Mouse (Mus musculus) small intestine, adult 2 months (tissue): ENCODE results near the gene Ckb. TPM values are rescaled to one million over a fixed set of nuclear protein-coding genes. Genes with fewer than 3 reads are reported as not detected.
A peak's percentile ranks its signal among the peaks of the same experiment; 100 is the strongest.
"Not testable (repeated sequence)": the region's sequence is repeated elsewhere in the genome, so short reads cannot be mapped to it uniquely, and the experiment has no call there.

Experiments
- H3K27ac ChIP-seq: fragments of 200-500 bp; 2 replicates; pipeline ENCODE4 v1.5.1; 2012; ENCODE audit warnings: low read depth, low read length, control low read depth, inconsistent platforms; ENCODE audit not compliant: insufficient read depth
- H3K27me3 ChIP-seq: fragments of 200-500 bp; 2 replicates; pipeline ENCODE4 v1.6.1; 2012; ENCODE audit warnings: mild to moderate bottlenecking, moderate library complexity, low read length, inconsistent platforms; ENCODE audit not compliant: control insufficient read depth, insufficient read depth
- H3K36me3 ChIP-seq: fragments of 200-500 bp; 2 replicates; pipeline ENCODE4 v1.6.1; 2012; ENCODE audit warnings: mild to moderate bottlenecking, low read length, control low read depth, inconsistent platforms; ENCODE audit not compliant: control insufficient read depth, insufficient read depth
- H3K4me1 ChIP-seq: fragments of 200-500 bp; 2 replicates; pipeline ENCODE4 v1.6.1; 2012; ENCODE audit warnings: low read length, inconsistent platforms, mixed read lengths; ENCODE audit not compliant: control insufficient read depth, insufficient read depth, insufficient read length
- H3K4me3 ChIP-seq: fragments of 200-500 bp; 2 replicates; pipeline ENCODE4 v1.5.1; 2012; ENCODE audit warnings: low read depth, mild to moderate bottlenecking, control low read depth, inconsistent platforms, low read length, moderate library complexity
- CTCF ChIP-seq: fragments of 200-500 bp; IDR thresholded peaks from 2 replicates; pipeline ENCODE4 v1.5.1; 2012; ENCODE audit warnings: low read depth, mild to moderate bottlenecking, control low read depth, inconsistent platforms, low read length, moderate library complexity, mixed read lengths; ENCODE audit not compliant: insufficient replicate concordance, insufficient read length; ENCODE audit errors: extremely low read depth
- POLR2A ChIP-seq: fragments of 200-500 bp; IDR thresholded peaks from 2 replicates; pipeline ENCODE4 v1.6.1; 2012; ENCODE audit warnings: low read depth, mild to moderate bottlenecking, control low read depth, inconsistent platforms, low read length, moderate library complexity
- WGBS: fragments of 180-500 bp; shearing (Covaris S2); methylation state at CpG from one replicate; pipeline ENCODE4 v1.1.7; 2018; 5-methylcytosine and 5-hydroxymethylcytosine counted together
- polyA plus RNA-seq: library from polyadenylated mRNA; depleted of rRNA; stranded (reverse); fragments of >200 nt; gene quantifications from 2 replicates; pipeline ENCODE4 v1.2.3, GENCODE M21; 2012; rRNA removed

Ckb gene
- 599 and 1,328 TPM in 2 replicates for polyA plus RNA-seq

DNA sequence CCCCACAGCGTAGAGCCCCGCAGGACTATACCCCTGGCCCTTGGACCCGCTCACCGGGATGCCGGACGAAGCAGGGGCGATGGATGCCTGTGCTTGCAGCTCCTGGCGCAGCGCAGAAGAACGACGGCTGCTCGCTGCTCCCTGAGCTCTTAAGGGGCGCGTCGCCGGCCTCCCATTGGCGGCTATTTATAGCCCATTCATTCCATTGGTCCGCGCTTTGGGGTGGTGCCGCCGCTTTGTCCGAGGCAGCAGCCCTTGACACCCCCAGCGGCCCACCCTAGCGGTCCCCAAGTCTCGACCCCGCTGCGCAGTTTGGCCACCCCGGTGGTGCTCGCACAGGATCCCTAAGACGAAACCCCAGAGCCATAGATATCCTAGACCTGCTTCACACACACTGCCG, at the start of gene Ckb:
Ckb (minus strand) TSS at position 163 of the 400 bp plus-strand sequence.
- H3K4me1 ChIP-seq: peaks cover 39% of the 10 kb centered on the region
- TF ChIP-seq POLR2A: peak; percentile 93
- TF ChIP-seq CTCF: no peak
- peak within 1 kb of the TSS; percentile 81 for H3K4me3 ChIP-seq
- H3K36me3 ChIP-seq: peaks cover 7% of the 10 kb centered on the region; the same call in 1 of the 2 replicates
- under 1% methylated on average over 31 of the region's 31 CpGs for WGBS
- H3K27me3 ChIP-seq: no peaks in the 10 kb centered on the region
- peak within 1 kb of the TSS; percentile 28 for H3K27ac ChIP-seq

DNA sequence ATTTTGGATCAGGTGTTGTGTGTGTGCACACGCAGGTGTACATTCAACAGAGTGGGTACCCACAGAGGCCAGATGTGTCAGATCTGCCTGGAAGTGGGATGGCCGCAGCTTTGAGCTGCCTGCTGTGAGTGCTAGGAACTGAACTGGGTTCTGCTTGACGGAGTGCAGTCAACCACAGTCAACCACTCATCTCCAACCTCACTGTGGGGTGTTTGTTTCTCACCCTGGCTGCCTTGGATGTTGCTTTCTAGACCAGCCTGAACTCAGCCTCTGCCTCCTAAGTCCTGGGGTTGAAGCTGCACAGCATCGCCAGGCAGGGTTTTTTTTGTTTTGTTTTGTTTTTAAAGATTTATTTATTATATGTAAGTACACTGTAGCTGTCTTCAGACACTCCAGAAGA, 48.1 kb upstream of the Ckb start:
- H3K27ac ChIP-seq: no peak overlapping the region
- H3K4me1 ChIP-seq: no peaks in the 10 kb centered on the region
- peaks cover 10% of the 10 kb centered on the region for H3K36me3 ChIP-seq
- no peaks in the 10 kb centered on the region for H3K27me3 ChIP-seq
- no peak overlapping the region for H3K4me3 ChIP-seq
- WGBS: 86% methylated on average over 4 of the region's 4 CpGs
- TF ChIP-seq CTCF (no peak), POLR2A (no peak)

DNA sequence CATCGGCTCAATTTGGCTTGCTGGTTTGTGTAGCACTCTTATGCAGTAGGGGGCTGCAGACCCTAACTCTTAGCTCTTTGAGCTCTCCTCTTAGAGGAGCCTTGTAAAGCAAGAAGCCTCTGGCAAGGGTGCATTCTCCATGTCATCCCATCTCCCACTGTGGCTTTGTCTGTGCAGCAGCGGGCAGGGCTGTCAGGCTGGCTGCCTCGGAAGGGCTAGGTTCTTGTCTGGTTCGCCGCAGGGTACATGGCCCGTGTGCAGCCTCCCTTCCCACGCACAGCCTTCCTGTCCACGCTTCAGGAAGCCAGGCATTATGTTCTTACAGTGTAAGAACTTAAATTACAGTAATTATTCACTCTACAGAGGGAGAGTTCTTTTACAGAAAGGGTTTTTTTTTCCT, 46.5 kb upstream of the Ckb start:
- WGBS: 73% methylated on average over 8 of the region's 8 CpGs
- no peaks in the 10 kb centered on the region for H3K4me1 ChIP-seq
- peaks cover 4% of the 10 kb centered on the region; the same call in 1 of the 2 replicates for H3K36me3 ChIP-seq
- H3K4me3 ChIP-seq: no peak overlapping the region
- TF ChIP-seq CTCF (no peak), POLR2A (no peak)
- H3K27me3 ChIP-seq: no peaks in the 10 kb centered on the region
- no peak overlapping the region for H3K27ac ChIP-seq

DNA sequence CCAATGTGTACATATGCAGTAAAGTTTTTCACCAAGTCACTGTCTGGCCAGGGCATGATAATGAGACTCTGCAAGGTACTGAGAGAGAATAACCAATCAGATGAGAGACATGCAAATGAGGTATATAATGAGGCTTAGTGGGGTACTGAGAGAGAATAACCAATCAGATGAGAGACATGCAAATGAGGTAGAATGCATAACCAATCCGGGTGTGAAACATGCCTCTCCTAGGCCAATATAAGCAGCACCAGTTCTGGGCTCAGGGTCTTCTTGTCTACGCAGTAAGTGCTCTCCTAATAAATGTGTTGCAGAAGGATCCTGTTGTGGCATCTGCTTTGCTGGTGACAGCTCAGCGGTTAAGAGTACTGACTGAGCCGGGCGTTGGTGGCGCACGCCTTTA, 44.4 kb upstream of the Ckb start:
- Histone ChIP-seq H3K27ac (no peak overlapping the region), H3K4me3 (no peak overlapping the region), H3K27me3 (no peaks in the 10 kb centered on the region), H3K4me1 (peaks cover 6% of the 10 kb centered on the region; the same call in 1 of the 2 replicates), H3K36me3 (no peaks in the 10 kb centered on the region)
- TF ChIP-seq CTCF (no peak), POLR2A (no peak)
- WGBS: over 99% methylated on average over 7 of the region's 7 CpGs

DNA sequence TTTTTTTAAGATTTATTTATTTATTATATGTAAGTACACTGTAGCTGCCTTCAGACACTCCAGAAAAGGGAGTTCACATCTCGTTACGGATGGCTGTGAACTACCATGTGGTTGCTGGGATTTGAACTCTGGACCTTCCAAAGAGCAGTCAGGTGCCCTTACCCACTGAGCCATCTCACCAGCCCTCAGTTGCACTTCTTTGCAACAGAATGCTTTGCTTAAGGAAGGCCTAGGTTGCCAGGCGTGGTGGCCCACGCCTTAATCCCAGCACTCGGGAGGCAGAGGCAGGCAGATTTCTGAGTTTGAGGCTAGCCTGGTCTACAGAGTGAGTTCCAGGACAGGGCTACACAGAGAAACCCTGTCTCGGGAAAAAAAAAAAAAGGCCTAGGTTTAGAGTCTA, 41.7 kb upstream of the Ckb start:
- H3K27me3 ChIP-seq, H3K4me3 ChIP-seq, H3K4me1 ChIP-seq, H3K27ac ChIP-seq: not testable (repeated sequence)
- WGBS: 43% methylated on average over 6 of the region's 6 CpGs
- H3K36me3 ChIP-seq: peaks cover 13% of the 10 kb centered on the region

DNA sequence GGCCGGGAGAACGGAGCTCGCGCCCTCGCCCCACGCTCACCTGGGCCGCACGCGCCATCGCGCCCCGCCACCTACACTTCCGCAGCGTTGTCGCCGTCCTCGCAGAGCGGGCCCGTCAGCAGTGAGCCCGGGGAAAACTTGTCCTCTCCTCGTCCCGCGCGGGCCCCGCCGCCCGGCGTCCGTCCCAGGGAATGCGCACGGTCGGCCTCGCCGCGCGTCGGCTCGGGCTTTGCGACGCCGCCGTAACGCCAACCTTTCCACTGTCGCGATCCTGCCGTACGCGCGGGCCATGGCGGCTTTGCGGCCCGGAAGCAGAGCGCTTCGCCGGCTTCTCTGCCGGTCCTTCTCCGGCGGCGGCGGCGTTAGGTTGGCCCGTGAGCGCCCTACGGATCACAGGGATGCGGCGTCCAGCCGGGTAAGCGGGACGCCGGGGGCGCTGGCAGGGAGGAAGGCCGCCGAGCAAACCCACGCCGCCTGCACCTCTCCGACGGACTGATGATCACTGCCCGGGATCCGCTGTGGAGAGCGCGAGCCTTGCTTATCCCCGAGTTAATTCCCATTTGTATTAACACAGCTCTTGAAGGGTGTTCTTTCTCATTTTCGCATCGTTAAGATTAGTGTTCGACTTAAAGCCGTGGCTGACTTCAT, 41.0 kb upstream of the Ckb start, which contains the start of the genes Bag5 and Apopt1:
Bag5 (minus strand) TSS at position 254 of the 648 bp plus-strand sequence.
Apopt1 (plus strand) TSS at position 258 of the 648 bp plus-strand sequence.
- WGBS: under 1% methylated on average over 86 of the region's 86 CpGs
- H3K27ac ChIP-seq: peak within 1 kb of the TSS; percentile 27; the same call in 1 of the 2 replicates
- TF ChIP-seq CTCF (no peak), POLR2A (peak; percentile 83)

DNA sequence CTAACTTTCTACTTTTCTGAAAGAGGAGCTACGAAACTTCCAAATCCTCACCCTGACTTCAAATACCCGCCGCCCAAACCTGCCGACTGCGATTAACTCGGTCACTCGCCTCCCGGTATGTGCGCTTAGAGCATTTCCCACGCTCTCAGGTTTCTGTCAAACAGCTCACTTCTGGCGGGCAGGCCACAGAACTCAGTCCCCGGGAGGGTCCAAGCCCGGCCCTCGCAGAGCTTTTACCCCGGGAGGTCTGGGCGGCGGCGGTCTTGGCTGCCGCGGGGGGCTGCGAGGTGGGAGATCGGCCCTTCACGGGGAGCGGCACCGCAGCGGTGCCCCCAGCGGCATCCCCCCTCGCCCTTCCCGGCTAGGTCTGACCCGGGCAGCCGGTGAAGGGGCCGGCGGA, 40.3 kb upstream of the Ckb start:
- peaks cover 21% of the 10 kb centered on the region for H3K36me3 ChIP-seq

More for the DNA sequence above, 41.0 kb upstream of the Ckb start, which contains the start of the genes Bag5 and Apopt1:
- Histone ChIP-seq H3K4me1 (peaks cover 6% of the 10 kb centered on the region; the same call in 1 of the 2 replicates), H3K36me3 (peaks cover 18% of the 10 kb centered on the region), H3K27me3 (no peaks in the 10 kb centered on the region), H3K4me3 (peak within 1 kb of the TSS; percentile 90)

DNA sequence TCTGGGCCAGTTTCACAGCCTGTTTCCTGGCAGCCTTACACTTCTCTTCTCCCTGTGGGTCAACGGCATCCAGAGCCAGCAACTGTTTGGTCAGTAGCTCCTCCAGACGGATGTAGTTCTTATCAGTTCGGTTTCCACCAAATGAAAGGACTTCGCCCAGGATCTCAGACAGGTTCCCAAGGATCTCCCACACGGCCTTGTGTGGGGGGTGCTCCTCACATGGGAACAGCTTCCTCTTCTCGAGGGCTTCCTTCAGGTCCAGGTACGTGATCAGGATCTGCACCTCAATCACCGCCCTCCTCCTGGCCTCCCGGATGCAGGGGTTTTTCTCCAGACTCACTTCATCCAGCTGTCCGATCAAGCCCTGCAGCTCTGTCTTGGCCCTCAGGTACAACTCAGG, 38.0 kb upstream of the Ckb start:
- no peak overlapping the region for H3K27ac ChIP-seq
- H3K27me3 ChIP-seq: no peaks in the 10 kb centered on the region
- H3K4me1 ChIP-seq: peaks cover 6% of the 10 kb centered on the region
- H3K4me3 ChIP-seq: no peak overlapping the region
- TF ChIP-seq POLR2A: no peak
- TF ChIP-seq CTCF: no peak
- H3K36me3 ChIP-seq: peaks cover 21% of the 10 kb centered on the region
- WGBS: 71% methylated on average over 10 of the region's 10 CpGs

More for the DNA sequence above, 40.3 kb upstream of the Ckb start:
- under 1% methylated on average over 33 of the region's 33 CpGs for WGBS
- Histone ChIP-seq H3K27me3 (no peaks in the 10 kb centered on the region), H3K4me3 (peak overlapping the region; percentile 90), H3K4me1 (peaks cover 6% of the 10 kb centered on the region; the same call in 1 of the 2 replicates), H3K27ac (peak overlapping the region; percentile 18; the same call in 1 of the 2 replicates)
- TF ChIP-seq CTCF (no peak), POLR2A (no peak)
